Mouse (Mus musculus) testis, adult 2 months (tissue): Measurements from ENCODE around the gene Gm10570. TPM values are rescaled to one million over a fixed set of nuclear protein-coding genes. Genes with fewer than 3 reads are reported as not detected.

Source experiments
- H3K27ac ChIP-seq: fragments of 200-500 bp; 2 replicates; pipeline ENCODE4 v1.5.1; 2012; ENCODE audit warnings: low read depth, low read length; ENCODE audit not compliant: control insufficient read depth, insufficient read depth
- H3K27me3 ChIP-seq: fragments of 200-500 bp; 2 replicates; pipeline ENCODE4 v1.6.1; 2012; ENCODE audit warnings: mild to moderate bottlenecking, low read length, moderate library complexity; ENCODE audit not compliant: control insufficient read depth, insufficient read depth
- H3K36me3 ChIP-seq: fragments of 200-500 bp; 2 replicates; pipeline ENCODE4 v1.6.1; 2012; ENCODE audit warnings: mild to moderate bottlenecking, low read length; ENCODE audit not compliant: control insufficient read depth, insufficient read depth
- H3K4me1 ChIP-seq: fragments of 200-500 bp; 2 replicates; pipeline ENCODE4 v1.6.1; 2012; ENCODE audit warnings: low read length; ENCODE audit not compliant: control insufficient read depth, insufficient read depth
- H3K4me3 ChIP-seq: fragments of 200-500 bp; 2 replicates; pipeline ENCODE4 v1.5.1; 2012; ENCODE audit warnings: low read depth, mild to moderate bottlenecking, low read length, moderate library complexity, mixed read lengths; ENCODE audit not compliant: control insufficient read depth
- CTCF ChIP-seq: fragments of 200-500 bp; IDR thresholded peaks from 2 replicates; pipeline ENCODE4 v1.5.1; 2012; ENCODE audit warnings: low read depth, mild to moderate bottlenecking, inconsistent platforms, low read length, moderate library complexity; ENCODE audit not compliant: control insufficient read depth, insufficient read depth, insufficient replicate concordance
- POLR2A ChIP-seq: fragments of 200-500 bp; IDR thresholded peaks from 2 replicates; pipeline ENCODE4 v1.6.1; 2012; ENCODE audit warnings: low read depth, mild to moderate bottlenecking, inconsistent platforms, low read length, moderate library complexity; ENCODE audit not compliant: control insufficient read depth
- polyA plus RNA-seq: library from polyadenylated mRNA; depleted of rRNA; stranded (reverse); fragments of >200 nt; gene quantifications from 2 replicates; pipeline ENCODE4 v1.2.3, GENCODE M21; 2012; rRNA removed

Gm10570 gene
- not detected in 2 replicates for polyA plus RNA-seq

- Histone ChIP-seq H3K36me3 (no peaks in the 10 kb centered on the region), H3K4me1 (peaks cover 31% of the 10 kb centered on the region), H3K27ac (peak within 1 kb of the TSS; percentile 73), H3K27me3 (no peaks in the 10 kb centered on the region), H3K4me3 (peak within 1 kb of the TSS; percentile 73)
- no peak for TF ChIP-seq POLR2A
- no peak for TF ChIP-seq CTCF
Measured at GRCm38 (mm10) chr4:130308231-130309081, at the start of gene Gm10570, which contains the start of gene Fabp3. Gm10570 (minus strand) TSS chr4:130308674. Fabp3 (plus strand) TSS chr4:130308595.

- H3K4me1 ChIP-seq = peaks cover 4% of the 10 kb centered on the region
- no peak overlapping the region for H3K27ac ChIP-seq
- no peaks in the 10 kb centered on the region for H3K27me3 ChIP-seq
- TF ChIP-seq CTCF = no peak
- no peak for TF ChIP-seq POLR2A
- no peaks in the 10 kb centered on the region for H3K36me3 ChIP-seq
- H3K4me3 ChIP-seq = no peak overlapping the region
Measured at GRCm38 (mm10) chr4:130357946-130358345, 49.5 kb upstream of the Gm10570 start.

DNA sequence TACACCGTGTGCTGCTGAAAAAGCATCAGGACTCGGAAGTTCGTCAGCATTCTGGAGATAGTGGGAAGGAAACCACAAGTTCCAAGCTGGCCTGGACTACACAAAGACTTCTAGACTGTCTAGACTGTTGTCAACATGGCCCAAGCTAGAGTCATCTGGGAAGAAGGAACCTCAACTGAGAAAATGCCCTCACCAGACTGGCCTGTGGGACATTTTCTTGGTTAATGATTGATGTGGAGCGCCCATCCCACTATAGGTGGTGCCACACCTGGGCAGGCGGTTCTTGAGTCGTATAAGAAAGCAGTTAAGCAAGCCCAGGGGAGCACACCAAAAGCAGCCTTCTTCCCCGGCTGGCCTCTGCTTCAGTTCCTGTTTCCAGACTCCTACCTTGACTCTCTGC lies 44.1 kb upstream of the Gm10570 start:
- H3K27ac ChIP-seq = no peak overlapping the region
- TF ChIP-seq CTCF (no peak), POLR2A (no peak)
- H3K4me3 ChIP-seq = no peak overlapping the region
- H3K36me3 ChIP-seq = no peaks in the 10 kb centered on the region; the same call in 1 of the 2 replicates
- no peaks in the 10 kb centered on the region for H3K4me1 ChIP-seq
- no peaks in the 10 kb centered on the region for H3K27me3 ChIP-seq

GRCm38 (mm10) chr4:130350690-130351422 lies 42.4 kb upstream of the Gm10570 start:
- no peaks in the 10 kb centered on the region; the same call in 1 of the 2 replicates for H3K36me3 ChIP-seq
- H3K27ac ChIP-seq = no peak overlapping the region
- no peaks in the 10 kb centered on the region for H3K27me3 ChIP-seq
- H3K4me1 ChIP-seq = no peaks in the 10 kb centered on the region
- no peak for TF ChIP-seq POLR2A
- TF ChIP-seq CTCF = no peak
- no peak overlapping the region for H3K4me3 ChIP-seq

- H3K27me3 ChIP-seq = no peaks in the 10 kb centered on the region
- no peaks in the 10 kb centered on the region for H3K4me1 ChIP-seq
- H3K4me3 ChIP-seq = no peak overlapping the region
- no peak for TF ChIP-seq POLR2A
- peak; percentile 56; the same call in 1 of the 2 replicates for TF ChIP-seq CTCF
- H3K27ac ChIP-seq = no peak overlapping the region
- no peaks in the 10 kb centered on the region; the same call in 1 of the 2 replicates for H3K36me3 ChIP-seq
Measured at GRCm38 (mm10) chr4:130349666-130350065, 41.2 kb upstream of the Gm10570 start.

GRCm38 (mm10) chr4:130341691-130342090 lies 33.2 kb upstream of the Gm10570 start:
- Histone ChIP-seq H3K27me3 (no peaks in the 10 kb centered on the region), H3K27ac (no peak overlapping the region), H3K36me3 (no peaks in the 10 kb centered on the region), H3K4me1 (no peaks in the 10 kb centered on the region), H3K4me3 (no peak overlapping the region)
- TF ChIP-seq CTCF (no peak), POLR2A (no peak)

DNA sequence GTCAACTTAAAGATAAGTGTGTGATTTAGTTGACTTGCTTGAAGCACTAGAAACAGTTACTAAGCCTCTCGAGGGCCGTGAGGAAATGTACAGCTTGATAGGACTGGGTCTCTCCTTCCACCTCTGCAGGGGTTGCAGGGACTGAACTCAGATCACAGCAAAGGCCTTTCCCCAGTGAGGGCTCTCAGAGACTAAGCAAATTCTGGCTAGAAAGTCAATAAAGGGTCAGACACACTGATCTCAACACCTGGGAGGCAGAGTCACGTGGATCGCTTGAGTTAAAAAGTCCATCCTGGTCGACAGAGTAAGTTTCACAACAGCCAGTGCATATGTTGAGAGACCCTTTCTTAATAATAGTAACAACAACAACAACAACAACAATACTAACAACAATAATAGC lies 27.4 kb upstream of the Gm10570 start:
- H3K36me3 ChIP-seq = no peaks in the 10 kb centered on the region
- H3K27ac ChIP-seq = no peak overlapping the region
- TF ChIP-seq POLR2A = no peak
- no peak for TF ChIP-seq CTCF
- no peak overlapping the region for H3K4me3 ChIP-seq
- H3K27me3 ChIP-seq = no peaks in the 10 kb centered on the region
- H3K4me1 ChIP-seq = no peaks in the 10 kb centered on the region
